Mouse (Mus musculus): ENCODE measurements around the gene Slc6a2. TPM values are rescaled to one million over a fixed set of nuclear protein-coding genes. Genes with fewer than 3 reads are reported as not detected.

Gene Slc6a2
- 0.10 and 0.40 TPM in 2 replicates for polyA plus RNA-seq (2012; rRNA removed; ENCODE audit: low replicate concordance)

GRCm38 (mm10) chr8:92959779-92960178, at the start of gene Slc6a2:
TSS of gene Slc6a2 (plus strand) at chr8:92960079.

GRCm38 (mm10) chr8:93048092-93048491, 88.2 kb downstream of the Slc6a2 start, which contains the start of gene Ces1a:
TSS of gene Ces1a (minus strand) at chr8:93048192.

Other genes with a start within 250 kb of the Slc6a2 start
- gene Mmp2, start 132.8 kb upstream of the Slc6a2 start, polyA plus RNA-seq (2012; rRNA removed; ENCODE audit: low replicate concordance): 485 and 511 TPM in 2 replicates
- 4.1 and 4.3 TPM in 2 replicates for gene Lpcat2, start 104.7 kb upstream of the Slc6a2 start, polyA plus RNA-seq (2012; rRNA removed; ENCODE audit: low replicate concordance)
- 2.9 TPM in 1 of 2 replicates, not detected in the other for gene Capns2, start 58.7 kb upstream of the Slc6a2 start, polyA plus RNA-seq (2012; rRNA removed; ENCODE audit: low replicate concordance)
- 0.50 TPM in 1 of 2 replicates, not detected in the other for gene Ces1a, start 88.1 kb downstream of the Slc6a2 start, polyA plus RNA-seq (2012; rRNA removed; ENCODE audit: low replicate concordance)
- not detected in 2 replicates for gene Ces1b, start 119.9 kb downstream of the Slc6a2 start, polyA plus RNA-seq (2012; rRNA removed; ENCODE audit: low replicate concordance)
- 2.0 TPM in 1 of 2 replicates, not detected in the other for gene Ces1c, start 171.2 kb downstream of the Slc6a2 start, polyA plus RNA-seq (2012; rRNA removed; ENCODE audit: low replicate concordance)
- 662 and 1,338 TPM in 2 replicates for gene Ces1d, start 237.8 kb downstream of the Slc6a2 start, polyA plus RNA-seq (2012; rRNA removed; ENCODE audit: low replicate concordance)